Mouse (Mus musculus): ENCODE measurements at regions not wholly inside any gene's neighbourhood (a gene's known extent, or its start where the extent isn't known, plus 50 kb on each side); places are given as distances from the start of the nearest gene placed in this dataset.

DNA sequence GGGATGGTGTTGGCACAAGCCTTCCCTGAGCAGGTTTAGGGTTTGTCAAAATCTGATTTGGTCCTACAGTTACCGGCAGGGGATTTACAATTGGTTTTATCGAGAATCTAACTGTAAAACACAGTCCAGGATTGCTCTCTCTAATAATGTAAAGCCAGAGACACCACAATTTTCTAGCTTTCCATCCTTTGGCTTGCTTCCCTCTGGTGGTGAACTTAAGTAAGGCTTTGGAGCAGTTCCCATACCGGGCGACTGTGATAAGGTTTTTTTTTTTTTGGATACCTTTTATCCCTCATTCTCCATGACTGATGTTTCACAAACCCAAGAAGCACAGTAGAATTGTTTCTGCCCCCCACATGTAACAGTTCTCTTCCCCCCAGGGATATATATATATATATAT, 195.3 kb downstream of the Tex13c3 start:
- no peak overlapping the region for H3K9ac ChIP-seq (ENCODE audit: low read length)
- no peaks in the 10 kb centered on the region for H3K36me3 ChIP-seq (ENCODE audit: control insufficient read depth, insufficient read depth, low read length)
- H3K27ac ChIP-seq (replicated peaks), result no peak overlapping the region
- no peak for DNase-seq (ENCODE audit: low spot score)
- 55% methylated on average over 4 of the region's 4 CpGs for WGBS
- no peaks in the 10 kb centered on the region for H3K27me3 ChIP-seq (ENCODE audit: control insufficient read depth, insufficient read depth, low read length)
- ATAC-seq (ENCODE audit: low FRiP score, low TSS enrichment), result no peak
- no peak overlapping the region for H3K4me3 ChIP-seq (ENCODE audit: low read depth, low read length)
- no peaks in the 10 kb centered on the region for H3K9me3 ChIP-seq (ENCODE audit: control insufficient read depth, low read length)
- TF ChIP-seq CTCF (IDR thresholded peaks at IDR 0.05; ENCODE audit: low read depth) (peak; percentile 60), EP300 (optimal IDR thresholded peaks at IDR 0.05) (no peak)
- no peak overlapping the region for H3K4me2 ChIP-seq (replicated peaks; ENCODE audit: low read depth)
- H3K4me1 ChIP-seq (replicated peaks; ENCODE audit: control insufficient read depth, insufficient read depth), result no peaks in the 10 kb centered on the region

DNA sequence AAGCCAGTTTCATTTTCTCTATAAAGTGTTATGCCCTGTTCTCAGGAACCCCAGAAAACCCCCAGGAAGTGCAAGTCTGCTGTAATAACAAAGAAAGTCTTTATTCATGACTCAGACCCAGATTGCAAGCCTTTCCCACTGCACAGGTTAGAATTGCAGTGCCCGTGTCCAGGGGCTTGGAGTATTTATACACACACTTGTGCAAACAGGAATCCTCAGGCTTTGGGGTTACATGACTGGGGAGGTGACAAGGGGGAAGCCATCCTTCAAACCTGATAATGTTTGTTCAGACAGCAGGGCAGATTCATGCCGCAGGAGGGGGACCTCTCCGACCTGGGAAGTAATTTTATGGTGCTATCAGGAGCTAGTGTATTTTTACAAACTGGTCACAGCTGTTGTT, 198.0 kb downstream of the Tex13c3 start:
- Histone ChIP-seq H3K9ac (ENCODE audit: low read length) (no peak overlapping the region), H3K4me1 (replicated peaks; ENCODE audit: control insufficient read depth, insufficient read depth) (no peaks in the 10 kb centered on the region), H3K9me3 (ENCODE audit: control insufficient read depth, low read length) (no peaks in the 10 kb centered on the region), H3K27me3 (ENCODE audit: control insufficient read depth, insufficient read depth, low read length) (no peaks in the 10 kb centered on the region), H3K27ac (replicated peaks) (no peak overlapping the region), H3K36me3 (ENCODE audit: control insufficient read depth, insufficient read depth, low read length) (no peaks in the 10 kb centered on the region), H3K4me2 (replicated peaks; ENCODE audit: low read depth) (no peak overlapping the region), H3K4me3 (ENCODE audit: low read depth, low read length) (no peak overlapping the region)
- WGBS, result 26% methylated on average over 3 of the region's 3 CpGs
- no peak for ATAC-seq (ENCODE audit: low FRiP score, low TSS enrichment)
- no peak for DNase-seq (ENCODE audit: low spot score)
- TF ChIP-seq CTCF (IDR thresholded peaks at IDR 0.05; ENCODE audit: low read depth) (no peak), EP300 (optimal IDR thresholded peaks at IDR 0.05) (no peak)

DNA sequence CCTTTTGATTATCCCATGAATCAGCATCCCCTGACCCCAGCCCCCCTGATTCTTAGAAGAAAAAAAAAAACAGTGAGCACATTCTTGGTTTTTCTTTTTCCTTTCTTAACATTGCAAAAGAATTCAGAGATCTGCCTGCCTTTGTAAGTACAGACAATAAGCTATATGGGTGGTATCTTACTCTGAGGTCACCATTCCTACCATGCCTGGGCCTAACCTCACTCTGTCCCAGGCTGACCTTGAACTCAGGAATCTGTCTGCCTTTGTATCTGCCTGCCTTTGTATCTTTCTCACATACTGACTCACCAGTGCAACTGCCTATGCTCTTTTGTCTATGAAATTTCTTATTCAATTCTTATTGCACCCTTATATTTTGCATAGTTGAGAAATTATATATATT, 216.9 kb downstream of the Tex13c3 start:
- H3K27ac ChIP-seq (replicated peaks), result no peak overlapping the region
- no peak for DNase-seq (ENCODE audit: low spot score)
- no peaks in the 10 kb centered on the region for H3K27me3 ChIP-seq (ENCODE audit: control insufficient read depth, insufficient read depth, low read length)

DNA sequence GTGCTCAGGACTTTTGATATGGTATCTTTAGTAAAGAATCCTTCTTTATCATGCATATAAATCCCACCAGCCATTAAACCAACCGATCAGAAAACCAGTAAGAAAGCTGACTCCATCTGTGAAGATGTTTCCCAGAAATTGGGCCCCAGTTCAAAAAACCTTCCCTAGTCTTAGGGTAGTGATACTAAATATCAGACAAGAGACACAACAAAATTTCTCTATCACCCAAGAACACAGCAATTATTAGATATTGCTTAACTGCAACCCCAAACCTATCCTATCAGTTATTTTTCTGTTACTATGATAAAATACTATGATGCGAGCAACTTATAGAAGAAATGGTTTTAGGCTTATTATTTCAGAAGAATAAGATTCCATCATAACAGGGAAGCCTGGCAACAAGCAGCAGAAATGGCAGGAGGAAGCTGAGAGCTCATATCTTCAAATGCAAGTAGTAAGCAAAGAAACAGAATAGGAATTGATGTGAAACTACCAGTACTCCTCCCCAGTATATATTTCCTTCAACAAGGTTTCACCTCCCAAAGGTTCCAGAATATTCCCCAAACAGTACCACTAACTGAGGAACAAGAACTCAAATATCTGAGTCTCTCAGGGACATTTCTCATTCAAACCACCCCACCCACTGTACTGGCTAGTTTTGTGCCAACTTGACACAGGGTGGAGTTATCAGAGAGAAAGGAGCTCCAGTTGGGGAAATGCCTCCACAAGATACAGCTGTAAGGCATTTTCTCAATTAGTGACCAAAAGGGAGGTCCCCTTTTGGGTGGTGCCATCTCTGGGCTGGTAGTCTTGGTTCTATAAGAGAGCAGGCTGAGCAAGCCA, 234.1 kb downstream of the Tex13c3 start:
- no peaks in the 10 kb centered on the region for H3K36me3 ChIP-seq (ENCODE audit: control insufficient read depth, insufficient read depth, low read length)
- H3K4me1 ChIP-seq (replicated peaks; ENCODE audit: control insufficient read depth, insufficient read depth), result no peaks in the 10 kb centered on the region
- no peaks in the 10 kb centered on the region for H3K9me3 ChIP-seq (ENCODE audit: control insufficient read depth, low read length)
- no peak overlapping the region for H3K4me3 ChIP-seq (ENCODE audit: low read depth, low read length)
- no peak overlapping the region for H3K4me2 ChIP-seq (replicated peaks; ENCODE audit: low read depth)
- TF ChIP-seq EP300 (optimal IDR thresholded peaks at IDR 0.05) (no peak), CTCF (IDR thresholded peaks at IDR 0.05; ENCODE audit: low read depth) (no peak)
- ATAC-seq (ENCODE audit: low FRiP score, low TSS enrichment) (no peak), DNase-seq (ENCODE audit: low spot score) (no peak)
- H3K27ac ChIP-seq (replicated peaks), result no peak overlapping the region
- H3K9ac ChIP-seq (ENCODE audit: low read length), result no peak overlapping the region
- no peaks in the 10 kb centered on the region for H3K27me3 ChIP-seq (ENCODE audit: control insufficient read depth, insufficient read depth, low read length)
- 88% methylated on average over 2 of the region's 2 CpGs for WGBS

More for the DNA sequence above, 216.9 kb downstream of the Tex13c3 start:
- ATAC-seq (ENCODE audit: low FRiP score, low TSS enrichment), result no peak
- Histone ChIP-seq H3K36me3 (ENCODE audit: control insufficient read depth, insufficient read depth, low read length) (no peaks in the 10 kb centered on the region), H3K4me1 (replicated peaks; ENCODE audit: control insufficient read depth, insufficient read depth) (no peaks in the 10 kb centered on the region), H3K4me2 (replicated peaks; ENCODE audit: low read depth) (no peak overlapping the region), H3K9ac (ENCODE audit: low read length) (no peak overlapping the region), H3K9me3 (ENCODE audit: control insufficient read depth, low read length) (no peaks in the 10 kb centered on the region), H3K4me3 (ENCODE audit: low read depth, low read length) (no peak overlapping the region)
- TF ChIP-seq CTCF (IDR thresholded peaks at IDR 0.05; ENCODE audit: low read depth), result no peak
- no peak for TF ChIP-seq EP300 (optimal IDR thresholded peaks at IDR 0.05)

DNA sequence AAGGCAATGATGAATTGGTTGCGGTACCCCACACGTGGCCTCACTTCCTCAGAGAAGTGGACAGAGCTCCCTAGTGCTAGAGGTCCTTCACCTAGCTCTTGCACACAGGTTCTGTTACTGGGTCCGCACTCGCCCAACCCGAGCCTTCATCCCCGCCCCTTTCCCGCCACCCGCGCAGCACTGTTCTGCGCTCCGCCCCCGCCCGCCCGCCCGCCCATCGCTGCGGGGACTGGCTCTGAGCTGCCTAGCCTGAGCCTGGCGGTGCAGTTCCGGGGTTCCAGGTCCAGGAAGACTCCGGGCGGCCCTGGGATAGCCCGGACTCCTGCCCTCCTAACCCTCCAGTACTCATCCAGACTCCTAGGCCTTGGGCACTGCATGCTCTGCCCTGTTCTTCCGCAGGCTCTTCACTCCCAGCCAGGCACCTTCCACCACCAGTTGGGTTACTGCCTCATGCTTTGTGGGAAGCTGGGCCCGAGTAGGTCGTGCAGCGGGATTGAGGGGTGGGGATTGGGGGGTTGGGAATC, 243.3 kb downstream of the Tex13c3 start:
- no peaks in the 10 kb centered on the region for H3K9me3 ChIP-seq (ENCODE audit: control insufficient read depth, low read length)
- ATAC-seq (ENCODE audit: low FRiP score, low TSS enrichment) (peak; percentile 95), DNase-seq (ENCODE audit: low spot score) (peak; percentile 69)
- no peaks in the 10 kb centered on the region for H3K4me1 ChIP-seq (replicated peaks; ENCODE audit: control insufficient read depth, insufficient read depth)
- no peak for TF ChIP-seq EP300 (optimal IDR thresholded peaks at IDR 0.05)
- no peak for TF ChIP-seq CTCF (IDR thresholded peaks at IDR 0.05; ENCODE audit: low read depth)
- H3K4me3 ChIP-seq (ENCODE audit: low read depth, low read length), result peak overlapping the region; percentile 49
- 9% methylated on average over 16 of the region's 26 CpGs for whole genome bisulfite sequencing
- peak overlapping the region; percentile 79 for H3K4me2 ChIP-seq (replicated peaks; ENCODE audit: low read depth)
- peak overlapping the region; percentile 43 for H3K9ac ChIP-seq (ENCODE audit: low read length)
- 0 out of 2 replicates have a peak overlapping the region, but pooled peaks have one; percentile 18 for H3K27ac ChIP-seq (replicated peaks)
- no peaks in the 10 kb centered on the region for H3K27me3 ChIP-seq (ENCODE audit: control insufficient read depth, insufficient read depth, low read length)
- H3K36me3 ChIP-seq (ENCODE audit: control insufficient read depth, insufficient read depth, low read length), result no peaks in the 10 kb centered on the region

Measured in stomach, postnatal 0 days (tissue).